ENCODE assay signal across 16 mouse cellular contexts in the genomic region with DNA sequence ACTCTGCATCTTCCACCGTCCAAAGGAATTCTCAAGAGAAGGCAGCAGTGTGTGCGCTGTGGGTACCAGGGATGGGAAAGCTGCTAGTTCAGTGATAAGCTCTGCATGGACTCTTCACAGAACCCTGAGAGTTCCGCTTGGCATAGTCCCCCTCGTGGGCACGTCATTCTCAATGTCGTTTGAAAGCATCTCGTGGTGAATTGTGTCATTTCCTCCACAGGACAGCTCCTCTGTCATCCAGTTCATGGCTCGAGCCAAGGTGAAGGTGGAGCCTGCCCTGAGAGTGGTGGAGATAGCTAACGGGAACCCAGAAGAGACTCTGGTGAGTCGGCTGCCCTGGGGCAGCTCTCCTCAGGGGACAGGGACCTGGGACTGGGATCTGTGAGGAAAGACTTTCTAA. TPM values are rescaled to one million over a fixed set of nuclear protein-coding genes. Genes with fewer than 3 reads are reported as not detected.
DNase-seq lines count a peak whose midpoint lies in the region; ATAC-seq and TF ChIP-seq lines count a peak whose summit lies in the region.
"Had no signal": no experiment of that assay in that cellular context is flagged by ENCODE, and none has a peak within 500 bp of the region (broad histone marks: within the 10 kb centered on the region; RNA-seq: fewer than 3 reads in every experiment).

No protein-coding gene starts in this region.

- no peak for DNase-seq in gastrocnemius, adult 2 months
- DNase-seq in gastrocnemius, postnatal 36 days, result no peak
- DNase-seq in adrenal gland, postnatal 14 days, result peak; percentile 71
- DNase-seq in heart, postnatal 10 days, result peak; percentile 35 to 36
- no peak for DNase-seq in left cerebral cortex, adult 18-20 months (ENCODE audit: low spot score in 2 of 2)
- DNase-seq: cerebellum, adult 11-12 months; kidney, adult 8-10 months; layer of hippocampus, adult 9-11 months; liver, embryonic 13.5 days; retina, postnatal 1 day had no signal

- intact Hi-C loops in gastrocnemius, adult 2 months (cut with DNase I), result no loop called here
- intact Hi-C loops in gastrocnemius, postnatal 36 days (cut with DNase I), result loop anchor here (5.0 kb wide), 1 partner anchor 180 kb away; no protein-coding TSS in a partner anchor
- intact Hi-C loops in heart, postnatal 10 days (cut with DNase I), result no loop called here

- no peaks in the 10 kb centered on the region for H3K27me3 ChIP-seq in kidney, embryonic 16.5 days (ENCODE audit: insufficient read depth, low read length)
- H3K27me3 ChIP-seq in kidney, embryonic 14.5 days (ENCODE audit: control insufficient read depth, insufficient read depth, low read length), result no peaks in the 10 kb centered on the region
- no peaks in the 10 kb centered on the region for H3K27me3 ChIP-seq in forebrain, embryonic 16.5 days (replicated peaks; ENCODE audit: control insufficient read depth, insufficient read depth, low read length)
- H3K27me3 ChIP-seq: liver, embryonic 13.5 days had no signal

- no peak overlapping the region for H3K4me2 ChIP-seq in kidney, embryonic 16.5 days (replicated peaks; ENCODE audit: low read depth, low read length)
- no peak overlapping the region for H3K4me2 ChIP-seq in kidney, embryonic 14.5 days (replicated peaks; ENCODE audit: low read depth, low read length)
- no peak overlapping the region for H3K4me2 ChIP-seq in forebrain, embryonic 16.5 days (ENCODE audit: low read length)
- H3K4me2 ChIP-seq: liver, embryonic 13.5 days had no signal

- H3K4me1 ChIP-seq in kidney, embryonic 16.5 days (ENCODE audit: insufficient read depth, low read length), result peaks cover 25% of the 10 kb centered on the region
- H3K4me1 ChIP-seq in kidney, embryonic 14.5 days (ENCODE audit: control insufficient read depth, insufficient read depth, low read length), result peaks cover 21% of the 10 kb centered on the region
- no peaks in the 10 kb centered on the region for H3K4me1 ChIP-seq in forebrain, embryonic 16.5 days (replicated peaks; ENCODE audit: control insufficient read depth, insufficient read depth, low read length)
- H3K4me1 ChIP-seq: liver, embryonic 13.5 days had no signal

- WGBS in kidney, embryonic 16.5 days, result 81% methylated on average over 10 of the region's 10 CpGs
- WGBS in kidney, embryonic 14.5 days, result 85% methylated on average over 10 of the region's 10 CpGs
- 89% methylated on average over 10 of the region's 10 CpGs for WGBS in forebrain, embryonic 16.5 days

- no peak overlapping the region; the same call in 1 of the 2 replicates for H3K4me3 ChIP-seq in gastrocnemius, adult 2 months
- no peak overlapping the region for H3K4me3 ChIP-seq in kidney, embryonic 16.5 days (ENCODE audit: low read length)
- no peak overlapping the region for H3K4me3 ChIP-seq in kidney, embryonic 14.5 days (ENCODE audit: low read length)
- H3K4me3 ChIP-seq in forebrain, embryonic 16.5 days (replicated peaks; ENCODE audit: low read length), result no peak overlapping the region
- H3K4me3 ChIP-seq: liver, embryonic 13.5 days; megakaryocyte, embryonic 14.5 days had no signal

- peaks cover 34% of the 10 kb centered on the region for H3K36me3 ChIP-seq in kidney, embryonic 16.5 days (ENCODE audit: insufficient read depth, low read length)
- H3K36me3 ChIP-seq in kidney, embryonic 14.5 days (ENCODE audit: control insufficient read depth, insufficient read depth, low read length), result peaks cover 12% of the 10 kb centered on the region; the same call in 1 of the 2 replicates
- no peaks in the 10 kb centered on the region for H3K36me3 ChIP-seq in forebrain, embryonic 16.5 days (ENCODE audit: control insufficient read depth, insufficient read depth)
- H3K36me3 ChIP-seq: liver, embryonic 13.5 days had no signal

- H3K27ac ChIP-seq in gastrocnemius, adult 2 months, result peak overlapping the region; percentile 73
- peak overlapping the region; percentile 75 for H3K27ac ChIP-seq in kidney, embryonic 16.5 days (ENCODE audit: low read length)
- no peak overlapping the region for H3K27ac ChIP-seq in kidney, embryonic 14.5 days (ENCODE audit: low read depth, low read length)
- no peak overlapping the region for H3K27ac ChIP-seq in forebrain, embryonic 16.5 days (ENCODE audit: low read length)
- H3K27ac ChIP-seq: liver, embryonic 13.5 days had no signal

- no peak overlapping the region for H3K9ac ChIP-seq in kidney, embryonic 16.5 days (replicated peaks; ENCODE audit: low read length)
- no peak overlapping the region for H3K9ac ChIP-seq in kidney, embryonic 14.5 days (ENCODE audit: low read depth, low read length)
- H3K9ac ChIP-seq in forebrain, embryonic 16.5 days (replicated peaks; ENCODE audit: low read depth, low read length), result no peak overlapping the region
- H3K9ac ChIP-seq: liver, embryonic 13.5 days had no signal

- 0 out of 2 replicates have a peak, but pooled peaks cover 3% of the 10 kb centered on the region for H3K9me3 ChIP-seq in kidney, embryonic 16.5 days (ENCODE audit: low read length)
- H3K9me3 ChIP-seq in kidney, embryonic 14.5 days (ENCODE audit: control insufficient read depth, low read length), result no peaks in the 10 kb centered on the region
- H3K9me3 ChIP-seq in forebrain, embryonic 16.5 days (ENCODE audit: control insufficient read depth, low read length), result 0 out of 2 replicates have a peak, but pooled peaks cover 2% of the 10 kb centered on the region
- H3K9me3 ChIP-seq: liver, embryonic 13.5 days had no signal

- TF ChIP-seq CTCF in gastrocnemius, adult 2 months (IDR thresholded peaks at IDR 0.05), result no peak

- no peak for ATAC-seq in kidney, embryonic 16.5 days (ENCODE audit: low FRiP score, low TSS enrichment)
- ATAC-seq in kidney, embryonic 14.5 days (ENCODE audit: low FRiP score, low TSS enrichment), result no peak
- ATAC-seq in forebrain, embryonic 16.5 days, result no peak
- ATAC-seq: hindbrain, embryonic 16.5 days had no signal

RNA-seq across cellular contexts. Expression of a gene that starts 49.4 kb away (rescaled TPM):
- 1 to 10 TPM; 3.5 to 5.9 TPM for total RNA-seq in gastrocnemius, adult 2 months (2021)
- total RNA-seq in gastrocnemius, postnatal 36 days (2021), result 1 to 10 TPM; 4.9 to 5.1 TPM
- polyA plus RNA-seq in kidney, embryonic 16.5 days (2015; fragmentation: Nextera tagmentation; extraction: Ambion mirVana), result 27.5 and 30.7 TPM in 2 replicates
- 25.3 and 31.2 TPM in 2 replicates for polyA plus RNA-seq in kidney, embryonic 14.5 days (2014; fragmentation: Nextera tagmentation; extraction: Ambion mirVana)
- 28.6 and 32.0 TPM in 2 replicates for total RNA-seq in adrenal gland, postnatal 14 days (2021)
- total RNA-seq in heart, postnatal 10 days (2021), result 10 to 100 TPM; 16.0 to 17.5 TPM
- 10 to 100 TPM; 34.4 to 35.5 TPM for total RNA-seq in left cerebral cortex, adult 18-20 months (2021)
- 7.2 and 8.8 TPM in 2 replicates for polyA plus RNA-seq in forebrain, embryonic 16.5 days (2015; fragmentation: Nextera tagmentation; extraction: Ambion mirVana)
- total RNA-seq: monocyte, adult 5-6 weeks had no signal

Comparison
In these comparisons a context has a peak if more than half of its experiments do, and no peak if none do; other contexts are left out.
1. H3K27ac ChIP-seq: peak in gastrocnemius, adult 2 months (single experiment) and kidney, embryonic 16.5 days (single experiment); none in kidney, embryonic 14.5 days (single experiment) and forebrain, embryonic 16.5 days (single experiment).
2. DNase-seq: peak in adrenal gland, postnatal 14 days (single experiment) and heart, postnatal 10 days (2 of 2); none in gastrocnemius, adult 2 months (single experiment), gastrocnemius, postnatal 36 days (0 of 2) and left cerebral cortex, adult 18-20 months (0 of 2).